In genomic region chr7:112614791-112615668, GRCm38 (mm10) we compare ENCODE assay signal across 9 mouse cellular contexts.
DNase-seq lines count a peak whose midpoint lies in the region; ATAC-seq and TF ChIP-seq lines count a peak whose summit lies in the region.
"Had no signal": no experiment of that assay in that cellular context is flagged by ENCODE, and none has a peak within 500 bp of the region (broad histone marks: within the 10 kb centered on the region; RNA-seq: fewer than 3 reads in every experiment).

No protein-coding gene starts in this region.

- no peak for TF ChIP-seq CTCF in stomach, postnatal 0 days (IDR thresholded peaks at IDR 0.05; ENCODE audit: low read depth)

- H3K4me2 ChIP-seq in stomach, postnatal 0 days (replicated peaks; ENCODE audit: low read depth), result no peak overlapping the region
- H3K4me2 ChIP-seq: liver, embryonic 15.5 days had no signal

- H3K9me3 ChIP-seq in stomach, postnatal 0 days (ENCODE audit: control insufficient read depth, low read length), result no peaks in the 10 kb centered on the region
- no peaks in the 10 kb centered on the region for H3K9me3 ChIP-seq in forebrain, embryonic 10.5 days
- H3K9me3 ChIP-seq: liver, embryonic 15.5 days had no signal

- no peak overlapping the region for H3K27ac ChIP-seq in stomach, postnatal 0 days (replicated peaks)
- H3K27ac ChIP-seq in forebrain, embryonic 10.5 days, result no peak overlapping the region
- H3K27ac ChIP-seq: liver, embryonic 15.5 days had no signal

- no peak overlapping the region for H3K9ac ChIP-seq in stomach, postnatal 0 days (ENCODE audit: low read length)
- H3K9ac ChIP-seq: liver, embryonic 15.5 days had no signal

- H3K4me3 ChIP-seq in stomach, postnatal 0 days (ENCODE audit: low read depth, low read length), result no peak overlapping the region
- H3K4me3 ChIP-seq in forebrain, embryonic 10.5 days, result no peak overlapping the region
- H3K4me3 ChIP-seq: liver, embryonic 15.5 days had no signal

- WGBS in stomach, postnatal 0 days, result 54% methylated on average over 10 of the region's 10 CpGs
- WGBS in forebrain, embryonic 10.5 days, result 75% methylated on average over 10 of the region's 10 CpGs

- H3K36me3 ChIP-seq in stomach, postnatal 0 days (ENCODE audit: control insufficient read depth, insufficient read depth, low read length), result no peaks in the 10 kb centered on the region
- no peaks in the 10 kb centered on the region for H3K36me3 ChIP-seq in forebrain, embryonic 10.5 days (replicated peaks)
- H3K36me3 ChIP-seq: liver, embryonic 15.5 days had no signal

- peak; percentile 48 for DNase-seq in retina, postnatal 1 day
- no peak for DNase-seq in retina, embryonic 14.5 days (ENCODE audit: low spot score)
- DNase-seq in gastrocnemius, postnatal 25 days, result peak; percentile 44
- DNase-seq in kidney, postnatal 25 days, result peak; percentile 84 to 90
- DNase-seq in stomach, postnatal 0 days (ENCODE audit: low spot score), result peak; percentile 39
- no peak for DNase-seq in thymus, postnatal 36 days
- DNase-seq in forebrain, embryonic 10.5 days (ENCODE audit: extremely low spot score, low spot score), result no peak

- no peaks in the 10 kb centered on the region for H3K27me3 ChIP-seq in stomach, postnatal 0 days (ENCODE audit: control insufficient read depth, insufficient read depth, low read length)
- H3K27me3 ChIP-seq in forebrain, embryonic 10.5 days (ENCODE audit: poor library complexity, severe bottlenecking), result no peaks in the 10 kb centered on the region
- H3K27me3 ChIP-seq: liver, embryonic 15.5 days had no signal

- no peak for ATAC-seq in stomach, postnatal 0 days (ENCODE audit: low FRiP score, low TSS enrichment)
- no peak for ATAC-seq in erythroblast, adult 5-6 weeks (replicated peaks; ENCODE audit: low FRiP score, poor library complexity, severe bottlenecking)

- no peaks in the 10 kb centered on the region for H3K4me1 ChIP-seq in stomach, postnatal 0 days (replicated peaks; ENCODE audit: control insufficient read depth, insufficient read depth)
- peaks cover 4% of the 10 kb centered on the region; the same call in 1 of the 2 replicates for H3K4me1 ChIP-seq in forebrain, embryonic 10.5 days
- H3K4me1 ChIP-seq: liver, embryonic 15.5 days had no signal

- no peak for TF ChIP-seq EP300 in stomach, postnatal 0 days (optimal IDR thresholded peaks at IDR 0.05)

Comparison
In these comparisons a context has a peak if more than half of its experiments do, and no peak if none do; other contexts are left out.
1. DNase-seq: peak in retina, postnatal 1 day (single experiment), gastrocnemius, postnatal 25 days (single experiment), kidney, postnatal 25 days (2 of 2) and stomach, postnatal 0 days (single experiment); none in retina, embryonic 14.5 days (single experiment), thymus, postnatal 36 days (0 of 2) and forebrain, embryonic 10.5 days (single experiment).